Mouse (Mus musculus): ENCODE results near the gene Son. TPM values are rescaled to one million over a fixed set of nuclear protein-coding genes. Genes with fewer than 3 reads are reported as not detected.
"Not testable (repeated sequence)": the region's sequence is repeated elsewhere in the genome, so short reads cannot be mapped to it uniquely, and the experiment has no call there.

The Son gene
- polyA plus RNA-seq, 1 experiment from 2014 or later, result 106 TPM

DNA sequence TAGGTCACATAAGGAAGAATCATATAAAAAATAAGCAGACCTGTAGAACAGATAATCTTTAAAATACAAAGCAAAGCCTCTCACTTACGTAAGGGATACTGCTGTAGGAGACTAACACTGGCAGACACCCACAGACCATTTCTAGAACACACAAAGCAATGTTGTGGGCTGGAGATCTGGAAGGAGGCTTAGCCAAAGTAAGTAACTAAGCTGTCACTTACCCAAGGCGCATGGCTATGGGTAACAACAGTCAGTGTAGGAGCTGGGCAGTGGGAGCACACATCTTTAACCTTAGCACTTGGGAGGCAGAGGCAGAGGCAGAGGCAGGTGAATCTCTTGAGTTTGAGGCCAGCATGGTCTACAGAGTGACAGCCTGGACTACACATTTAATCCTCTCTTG lies 7.7 kb upstream of the Son start:
- Histone ChIP-seq H3K4me3 (replicated peaks) (no peak overlapping the region), H3K27ac (replicated peaks) (no peak overlapping the region), H3K36me3 (peaks cover 68% of the 10 kb centered on the region), H3K4me2 (no peak overlapping the region), H3K9ac (replicated peaks) (no peak overlapping the region), H3K9me3 (replicated peaks) (no peaks in the 10 kb centered on the region), H3K27me3 (replicated peaks) (no peaks in the 10 kb centered on the region), H3K4me1 (no peaks in the 10 kb centered on the region)
- WGBS, result 95% methylated on average over 2 of the region's 2 CpGs
- ATAC-seq (ENCODE audit: low FRiP score), result no peak

DNA sequence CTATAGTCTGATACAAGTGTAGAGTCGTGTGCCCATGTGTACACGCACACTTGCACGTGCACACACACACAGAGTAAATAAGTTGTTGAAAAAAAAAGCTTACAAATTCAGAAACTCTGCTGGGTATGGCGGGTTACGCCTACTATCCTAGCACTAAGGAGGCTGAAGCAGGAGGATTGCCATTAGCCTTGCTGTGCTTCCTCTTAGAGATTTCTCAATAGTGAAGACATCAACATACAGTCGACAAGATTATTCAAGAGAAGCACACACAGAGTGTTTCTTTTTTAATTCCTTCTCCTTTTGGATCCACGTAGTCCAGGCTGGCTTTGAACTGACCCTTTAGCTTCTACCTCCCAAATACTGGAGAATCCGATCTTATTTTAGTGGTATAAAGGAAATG lies 7.1 kb upstream of the Son start:
- H3K9me3 ChIP-seq (replicated peaks), result no peaks in the 10 kb centered on the region
- H3K36me3 ChIP-seq, result peaks cover 68% of the 10 kb centered on the region
- no peaks in the 10 kb centered on the region; the same call in 1 of the 2 replicates for H3K4me1 ChIP-seq
- H3K27ac ChIP-seq (replicated peaks), result no peak overlapping the region
- H3K9ac ChIP-seq (replicated peaks), result no peak overlapping the region
- no peak overlapping the region for H3K4me2 ChIP-seq
- H3K27me3 ChIP-seq (replicated peaks), result no peaks in the 10 kb centered on the region
- WGBS, result 97% methylated on average over 8 of the region's 8 CpGs
- H3K4me3 ChIP-seq (replicated peaks), result no peak overlapping the region
- no peak for ATAC-seq (ENCODE audit: low FRiP score)

DNA sequence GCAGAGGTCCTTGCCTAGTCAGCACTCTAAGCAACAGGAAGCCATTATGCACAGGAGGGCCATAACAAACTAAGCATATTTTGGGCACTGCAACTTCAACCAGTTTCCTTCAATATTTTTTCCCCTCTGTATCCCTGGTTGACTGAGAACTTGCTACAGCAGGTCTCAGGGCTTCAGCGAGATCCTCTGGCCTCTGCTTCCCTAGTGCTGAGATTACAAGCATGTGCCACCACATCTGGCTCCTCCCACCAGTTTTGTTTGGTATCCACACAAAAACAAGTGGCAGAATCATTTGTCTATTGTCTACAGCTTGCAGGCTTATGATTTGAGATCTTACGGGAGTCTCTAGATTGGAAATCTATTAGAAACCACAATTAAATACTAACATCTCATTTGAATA lies 2.4 kb upstream of the Son start:
- peaks cover 14% of the 10 kb centered on the region for H3K4me1 ChIP-seq
- H3K9ac ChIP-seq (replicated peaks), result no peak overlapping the region
- H3K36me3 ChIP-seq, result peaks cover 27% of the 10 kb centered on the region
- no peaks in the 10 kb centered on the region for H3K9me3 ChIP-seq (replicated peaks)
- H3K4me3 ChIP-seq (replicated peaks), result no peak overlapping the region
- 85% methylated on average over 2 of the region's 2 CpGs for WGBS
- H3K27me3 ChIP-seq (replicated peaks), result no peaks in the 10 kb centered on the region
- no peak overlapping the region for H3K27ac ChIP-seq (replicated peaks)
- H3K4me2 ChIP-seq, result no peak overlapping the region
- ATAC-seq (ENCODE audit: low FRiP score), result no peak

DNA sequence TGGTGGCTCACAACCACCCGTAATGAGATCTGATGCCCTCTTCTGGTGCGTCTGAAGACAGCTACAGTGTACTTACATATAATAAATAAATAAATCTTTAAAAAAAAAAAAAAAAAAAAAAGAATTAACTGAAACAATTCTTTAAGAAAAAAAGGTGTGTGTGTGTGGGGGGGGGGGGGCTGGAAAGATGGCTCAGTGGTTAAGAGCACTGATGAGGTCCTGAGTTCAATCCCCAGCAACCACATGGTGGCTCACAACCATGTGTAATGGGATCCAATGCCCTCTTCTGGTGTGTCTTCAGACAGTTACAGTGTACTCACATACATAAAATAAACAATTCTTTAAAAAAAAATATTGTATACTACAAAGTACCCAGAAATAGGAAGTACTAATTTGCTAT lies 1.9 kb upstream of the Son start:
- no CpG with 5 or more reads among the region's 2 CpGs for WGBS
- H3K27me3 ChIP-seq (replicated peaks); H3K9ac ChIP-seq (replicated peaks); H3K4me2 ChIP-seq; H3K4me3 ChIP-seq (replicated peaks); H3K27ac ChIP-seq (replicated peaks); ATAC-seq (ENCODE audit: low FRiP score); H3K9me3 ChIP-seq (replicated peaks): not testable (repeated sequence)
- Histone ChIP-seq H3K4me1 (peaks cover 18% of the 10 kb centered on the region), H3K36me3 (peaks cover 22% of the 10 kb centered on the region)

DNA sequence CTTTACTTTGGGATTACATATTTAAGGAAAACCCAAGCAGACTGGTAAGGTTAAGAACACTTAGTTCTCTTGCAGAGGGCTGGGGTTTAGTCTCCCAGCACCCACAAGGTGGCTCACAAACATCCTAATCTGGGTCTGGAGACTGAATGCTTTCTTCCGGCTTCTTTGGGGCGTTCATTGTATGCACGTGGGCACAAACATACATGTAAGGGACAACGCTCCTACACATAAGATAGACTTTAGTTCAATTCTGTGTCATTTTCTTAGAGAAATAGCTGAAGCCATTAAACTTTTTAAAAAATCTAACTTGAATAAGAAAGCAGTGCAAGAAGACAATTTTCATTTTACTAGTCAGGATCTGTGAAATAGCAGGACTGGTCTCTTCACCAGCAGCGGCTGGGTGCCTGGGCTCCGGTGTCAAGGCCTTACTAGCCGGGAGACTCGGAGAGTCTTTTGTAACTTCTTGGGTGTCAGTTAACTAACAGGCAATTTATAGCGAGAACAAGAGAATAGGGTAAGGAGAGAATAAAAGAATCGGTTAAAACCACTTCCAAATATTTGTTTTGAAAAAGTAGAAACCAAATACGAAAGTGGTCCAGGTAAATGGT lies 1.2 kb upstream of the Son start:
- H3K36me3 ChIP-seq, result peaks cover 15% of the 10 kb centered on the region
- under 1% methylated on average over 11 of the region's 11 CpGs for WGBS
- peaks cover 21% of the 10 kb centered on the region for H3K4me1 ChIP-seq

DNA sequence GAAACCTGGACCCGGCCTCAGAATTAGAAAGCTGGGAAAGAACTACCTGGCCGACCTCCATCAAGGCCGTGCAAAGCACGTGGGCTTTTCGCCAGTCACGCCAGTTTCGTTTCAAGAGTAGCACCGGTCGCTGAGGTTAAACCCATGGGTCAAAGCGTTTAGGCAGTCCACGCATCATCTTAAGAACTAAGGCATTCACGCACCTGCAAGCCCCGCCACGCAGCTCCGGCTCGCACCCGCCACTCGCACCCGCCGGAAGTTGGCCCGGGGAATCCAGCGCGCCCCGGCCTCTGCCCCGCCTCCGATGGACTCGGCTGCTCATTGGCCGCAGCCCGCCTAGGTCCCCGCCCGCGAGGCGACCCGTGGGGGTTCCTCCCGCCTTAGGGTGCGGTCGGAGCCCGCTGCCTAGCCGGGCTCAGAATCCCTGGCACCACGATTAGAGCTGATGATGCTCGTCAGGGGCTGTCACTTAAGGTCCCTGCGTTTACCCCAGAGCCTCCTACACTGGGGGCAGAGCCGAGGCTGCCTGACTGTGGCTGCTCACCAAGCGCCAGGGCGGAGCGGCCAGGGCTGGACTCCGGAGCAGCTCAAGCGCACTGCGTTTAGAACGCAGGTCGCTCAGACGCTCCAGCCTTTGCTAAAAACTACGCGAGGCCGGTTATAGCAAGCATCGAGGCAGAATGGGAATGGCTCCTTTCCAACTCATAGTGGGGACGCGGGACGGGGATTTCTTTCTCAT lies 456 bp upstream of the Son start, which contains the start of gene Gart:
Gart (minus strand) TSS at position 272 of the 739 bp plus-strand sequence.
- H3K4me3 ChIP-seq (replicated peaks), result peak within 1 kb of the TSS; percentile 78
- peak; percentile 91 for ATAC-seq (ENCODE audit: low FRiP score)
- under 1% methylated on average over 59 of the region's 59 CpGs for WGBS
- peak within 1 kb of the TSS; percentile 95 for H3K9ac ChIP-seq (replicated peaks)
- peak within 1 kb of the TSS; percentile 99 for H3K27ac ChIP-seq (replicated peaks)
- H3K4me1 ChIP-seq, result peaks cover 22% of the 10 kb centered on the region
- peak within 1 kb of the TSS; percentile 96 for H3K4me2 ChIP-seq
- H3K27me3 ChIP-seq (replicated peaks), result no peaks in the 10 kb centered on the region
- H3K36me3 ChIP-seq, result peaks cover 8% of the 10 kb centered on the region
- H3K9me3 ChIP-seq (replicated peaks), result no peaks in the 10 kb centered on the region

More for the DNA sequence above, 1.2 kb upstream of the Son start:
- no peaks in the 10 kb centered on the region for H3K27me3 ChIP-seq (replicated peaks)
- peak overlapping the region; percentile 96 for H3K4me2 ChIP-seq
- peak overlapping the region; percentile 78 for H3K4me3 ChIP-seq (replicated peaks)
- H3K9me3 ChIP-seq (replicated peaks), result no peaks in the 10 kb centered on the region
- peak overlapping the region; percentile 99 for H3K27ac ChIP-seq (replicated peaks)
- ATAC-seq (ENCODE audit: low FRiP score), result no peak
- peak overlapping the region; percentile 95 for H3K9ac ChIP-seq (replicated peaks)

DNA sequence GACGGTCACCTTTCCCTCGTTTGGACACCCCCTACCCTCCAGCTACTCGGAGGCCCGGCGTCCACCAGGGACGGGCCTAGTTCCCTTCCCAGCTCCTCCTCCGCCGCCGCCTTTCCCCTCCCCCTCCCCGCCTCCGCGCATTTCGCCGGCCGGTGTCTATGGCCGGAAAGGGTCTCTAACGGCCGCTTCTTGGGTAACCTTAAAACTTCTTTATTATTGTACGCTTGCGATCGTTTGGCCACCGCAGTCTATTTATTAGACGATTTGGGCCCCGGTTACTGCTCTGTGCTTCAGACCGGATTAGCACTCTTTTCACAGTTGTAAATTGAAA lies 879 bp downstream of the Son start:
- peak overlapping the region; percentile 82 for H3K9ac ChIP-seq (replicated peaks)
- H3K4me2 ChIP-seq, result peak overlapping the region; percentile 96
- H3K9me3 ChIP-seq (replicated peaks), result no peaks in the 10 kb centered on the region
- peaks cover 29% of the 10 kb centered on the region for H3K4me1 ChIP-seq
- peaks cover 9% of the 10 kb centered on the region for H3K36me3 ChIP-seq
- H3K4me3 ChIP-seq (replicated peaks), result peak overlapping the region; percentile 78
- no peaks in the 10 kb centered on the region for H3K27me3 ChIP-seq (replicated peaks)
- peak overlapping the region; percentile 99 for H3K27ac ChIP-seq (replicated peaks)
- WGBS, result 0% methylated on average over 24 of the region's 25 CpGs
- ATAC-seq (ENCODE audit: low FRiP score), result peak; percentile 54

- Histone ChIP-seq H3K4me2 (peak overlapping the region; percentile 96), H3K4me1 (peaks cover 29% of the 10 kb centered on the region), H3K27me3 (replicated peaks) (no peaks in the 10 kb centered on the region), H3K36me3 (peaks cover 12% of the 10 kb centered on the region), H3K9ac (replicated peaks) (0 out of 2 replicates have a peak overlapping the region, but pooled peaks have one; percentile 34), H3K4me3 (replicated peaks) (peak overlapping the region; percentile 78), H3K9me3 (replicated peaks) (no peaks in the 10 kb centered on the region), H3K27ac (replicated peaks) (no peak overlapping the region)
- 67% methylated on average over 3 of the region's 3 CpGs for WGBS
- no peak for ATAC-seq (ENCODE audit: low FRiP score)
These were observed 1.9 kb downstream of the Son start for GRCm38 (mm10) chr16:91649246-91649645.

DNA sequence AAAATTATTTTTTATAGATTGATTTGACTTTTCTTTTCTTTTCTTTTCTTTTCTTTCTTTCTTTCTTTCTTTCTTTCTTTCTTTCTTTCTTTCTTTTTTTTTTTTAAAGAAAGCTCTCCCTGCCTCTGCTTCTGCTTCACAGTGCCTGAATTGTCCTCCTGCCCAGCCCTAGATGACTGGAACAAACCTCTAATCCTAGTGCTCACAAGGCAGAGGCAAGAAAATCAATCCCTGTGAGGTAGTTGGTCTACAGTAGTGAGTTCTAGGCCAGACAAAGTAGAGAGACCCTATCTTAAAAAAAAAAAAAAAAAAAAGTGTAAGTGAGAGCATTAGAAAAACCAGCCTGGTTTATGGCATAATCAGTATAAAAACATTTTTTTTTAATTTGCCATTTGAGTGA lies 2.5 kb downstream of the Son start:
- H3K4me2 ChIP-seq, result peak overlapping the region; percentile 30; the same call in 1 of the 2 replicates
- H3K36me3 ChIP-seq, result peaks cover 15% of the 10 kb centered on the region
- peaks cover 29% of the 10 kb centered on the region for H3K4me1 ChIP-seq

DNA sequence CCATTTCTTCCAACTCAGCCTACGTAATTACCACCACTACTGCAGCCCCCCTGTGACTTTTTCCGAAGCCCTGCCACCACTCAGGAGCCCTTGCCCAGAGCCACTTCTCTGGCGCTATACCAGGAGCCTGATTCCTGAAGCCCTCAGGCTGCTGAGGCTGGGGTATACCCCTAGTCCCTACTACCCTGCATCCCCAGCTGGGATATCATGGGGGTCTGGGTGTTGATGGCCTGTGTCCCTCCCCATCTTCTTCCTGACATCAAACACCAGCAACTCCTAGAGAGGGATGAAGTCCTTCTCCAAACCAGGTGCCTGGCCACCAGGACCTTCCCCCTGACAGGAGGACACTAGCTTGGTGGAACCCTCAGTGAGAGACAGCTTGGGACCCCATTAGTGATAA lies 4.9 kb downstream of the Son start:
- WGBS, result 88% methylated on average over 3 of the region's 3 CpGs
- peaks cover 39% of the 10 kb centered on the region for H3K36me3 ChIP-seq
- no peak overlapping the region for H3K4me2 ChIP-seq
- no peak overlapping the region for H3K27ac ChIP-seq (replicated peaks)
- H3K9me3 ChIP-seq (replicated peaks), result no peaks in the 10 kb centered on the region
- no peak overlapping the region for H3K9ac ChIP-seq (replicated peaks)
- no peaks in the 10 kb centered on the region for H3K27me3 ChIP-seq (replicated peaks)
- H3K4me1 ChIP-seq, result peaks cover 21% of the 10 kb centered on the region
- no peak overlapping the region for H3K4me3 ChIP-seq (replicated peaks)
- no peak for ATAC-seq (ENCODE audit: low FRiP score)

More for the DNA sequence above, 2.5 kb downstream of the Son start:
- Histone ChIP-seq H3K27me3 (replicated peaks) (no peaks in the 10 kb centered on the region), H3K4me3 (replicated peaks) (no peak overlapping the region), H3K9me3 (replicated peaks) (no peaks in the 10 kb centered on the region), H3K27ac (replicated peaks) (no peak overlapping the region), H3K9ac (replicated peaks) (no peak overlapping the region)
- no peak for ATAC-seq (ENCODE audit: low FRiP score)

DNA sequence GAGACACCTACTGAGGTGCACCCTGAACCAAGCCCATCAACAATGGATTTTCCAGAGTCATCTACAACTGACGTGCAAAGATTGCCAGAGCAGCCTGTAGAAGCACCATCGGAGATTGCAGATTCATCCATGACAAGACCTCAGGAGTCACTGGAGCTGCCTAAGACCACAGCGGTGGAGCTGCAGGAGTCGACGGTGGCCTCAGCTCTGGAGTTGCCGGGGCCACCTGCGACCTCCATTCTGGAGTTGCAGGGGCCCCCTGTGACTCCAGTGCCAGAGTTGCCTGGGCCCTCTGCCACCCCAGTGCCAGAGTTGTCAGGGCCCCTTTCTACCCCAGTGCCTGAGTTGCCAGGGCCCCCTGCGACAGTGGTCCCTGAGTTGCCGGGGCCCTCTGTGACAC lies 8.0 kb downstream of the Son start:
- Histone ChIP-seq H3K36me3 (peaks cover 70% of the 10 kb centered on the region), H3K27me3 (replicated peaks) (no peaks in the 10 kb centered on the region), H3K4me2 (no peak overlapping the region), H3K9ac (replicated peaks) (no peak overlapping the region), H3K27ac (replicated peaks) (no peak overlapping the region), H3K4me3 (replicated peaks) (no peak overlapping the region), H3K9me3 (replicated peaks) (no peaks in the 10 kb centered on the region), H3K4me1 (peaks cover 13% of the 10 kb centered on the region)
- no peak for ATAC-seq (ENCODE audit: low FRiP score)
- 97% methylated on average over 9 of the region's 9 CpGs for WGBS

DNA sequence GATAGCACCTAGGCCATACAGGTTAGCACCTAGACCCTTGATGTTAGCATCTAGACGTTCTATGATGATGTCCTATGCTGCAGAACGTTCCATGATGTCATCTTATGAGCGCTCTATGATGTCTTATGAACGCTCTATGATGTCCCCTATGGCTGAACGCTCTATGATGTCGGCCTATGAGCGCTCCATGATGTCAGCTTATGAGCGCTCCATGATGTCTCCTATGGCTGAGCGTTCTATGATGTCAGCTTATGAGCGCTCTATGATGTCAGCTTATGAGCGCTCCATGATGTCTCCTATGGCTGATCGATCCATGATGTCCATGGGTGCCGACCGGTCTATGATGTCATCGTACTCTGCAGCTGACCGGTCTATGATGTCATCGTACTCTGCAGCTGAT lies 10.0 kb downstream of the Son start:
- peaks cover 16% of the 10 kb centered on the region for H3K4me1 ChIP-seq
- no peaks in the 10 kb centered on the region for H3K27me3 ChIP-seq (replicated peaks)

More for the DNA sequence above, 10.0 kb downstream of the Son start:
- H3K9ac ChIP-seq (replicated peaks), result no peak overlapping the region
- H3K36me3 ChIP-seq, result peaks cover 80% of the 10 kb centered on the region
- no peaks in the 10 kb centered on the region for H3K9me3 ChIP-seq (replicated peaks)
- no peak overlapping the region for H3K4me3 ChIP-seq (replicated peaks)
- WGBS, result 97% methylated on average over 17 of the region's 17 CpGs
- no peak overlapping the region for H3K27ac ChIP-seq (replicated peaks)
- H3K4me2 ChIP-seq, result no peak overlapping the region
- ATAC-seq (ENCODE audit: low FRiP score), result no peak

Measured in neural tube, embryonic 15.5 days (tissue).